Mouse (Mus musculus): Measurements from ENCODE around the gene Adsl. TPM values are rescaled to one million over a fixed set of nuclear protein-coding genes. Genes with fewer than 3 reads are reported as not detected.

Adsl gene
- polyA plus RNA-seq, 1 experiment from 2014 or later, result 164 TPM

GRCm38 (mm10) chr15:81013186-81013585, 64.9 kb downstream of the Adsl start:
- Histone ChIP-seq H3K4me1 (ENCODE audit: control insufficient read depth, insufficient read depth, low read length) (no peaks in the 10 kb centered on the region), H3K36me3 (ENCODE audit: control insufficient read depth, insufficient read depth, low read length) (peaks cover 59% of the 10 kb centered on the region), H3K9ac (replicated peaks; ENCODE audit: low read depth, low read length) (no peak overlapping the region), H3K4me2 (replicated peaks; ENCODE audit: low read depth, low read length) (no peak overlapping the region), H3K27ac (ENCODE audit: low read length) (no peak overlapping the region), H3K4me3 (ENCODE audit: low read depth, low read length) (no peak overlapping the region), H3K27me3 (ENCODE audit: control insufficient read depth, insufficient read depth, low read length) (no peaks in the 10 kb centered on the region), H3K9me3 (ENCODE audit: control insufficient read depth, low read depth, low read length) (no peaks in the 10 kb centered on the region)
- no peak for ATAC-seq (ENCODE audit: insufficient number of reproducible peaks, insufficient read depth, low FRiP score, low read depth)
- WGBS, result 85% methylated on average over 7 of the region's 7 CpGs

DNA sequence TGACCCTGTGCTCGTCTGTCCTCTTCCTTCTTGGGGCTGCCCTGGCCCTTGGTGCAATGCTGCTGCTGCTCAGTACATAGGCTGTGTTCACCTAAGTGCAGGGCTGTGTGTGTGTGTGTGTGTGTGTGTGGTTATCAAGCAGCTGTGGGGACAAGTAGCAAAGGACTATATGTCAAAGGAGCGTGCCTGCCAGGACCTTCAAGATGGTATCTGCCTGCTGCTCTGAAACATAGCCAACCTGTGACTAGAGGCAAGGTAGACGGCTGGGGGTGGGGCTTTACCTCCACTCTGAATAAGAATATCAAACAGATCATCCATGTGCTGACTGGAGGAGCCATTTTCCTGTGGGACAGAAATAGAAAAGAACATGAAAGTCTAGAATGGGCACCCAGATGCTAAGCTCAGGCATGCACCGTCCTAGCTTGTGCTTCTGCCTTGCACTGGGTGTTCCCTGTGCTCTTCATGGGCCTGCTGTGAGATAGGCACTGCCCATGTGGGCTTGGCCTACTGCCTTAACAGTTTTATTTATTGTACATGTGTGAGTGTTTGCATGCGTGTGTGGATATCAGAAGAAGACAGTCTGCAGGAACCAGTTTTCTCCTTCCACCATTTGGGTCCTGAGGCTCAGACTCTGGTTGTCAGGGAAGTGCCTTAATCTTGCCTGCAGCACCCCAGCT, 66.9 kb downstream of the Adsl start:
- no peak overlapping the region for H3K9ac ChIP-seq (replicated peaks; ENCODE audit: low read depth, low read length)
- no peak overlapping the region for H3K27ac ChIP-seq (ENCODE audit: low read length)
- no peaks in the 10 kb centered on the region for H3K4me1 ChIP-seq (ENCODE audit: control insufficient read depth, insufficient read depth, low read length)
- 81% methylated on average over 5 of the region's 5 CpGs for WGBS
- no peaks in the 10 kb centered on the region for H3K27me3 ChIP-seq (ENCODE audit: control insufficient read depth, insufficient read depth, low read length)
- H3K36me3 ChIP-seq (ENCODE audit: control insufficient read depth, insufficient read depth, low read length), result peaks cover 71% of the 10 kb centered on the region
- H3K4me2 ChIP-seq (replicated peaks; ENCODE audit: low read depth, low read length), result no peak overlapping the region
- H3K4me3 ChIP-seq (ENCODE audit: low read depth, low read length), result no peak overlapping the region
- no peak for ATAC-seq (ENCODE audit: insufficient number of reproducible peaks, insufficient read depth, low FRiP score, low read depth)
- no peaks in the 10 kb centered on the region for H3K9me3 ChIP-seq (ENCODE audit: control insufficient read depth, low read depth, low read length)

- ATAC-seq (ENCODE audit: insufficient number of reproducible peaks, insufficient read depth, low FRiP score, low read depth), result no peak
- Histone ChIP-seq H3K4me3 (ENCODE audit: low read depth, low read length) (no peak overlapping the region), H3K4me2 (replicated peaks; ENCODE audit: low read depth, low read length) (no peak overlapping the region), H3K9me3 (ENCODE audit: control insufficient read depth, low read depth, low read length) (no peaks in the 10 kb centered on the region), H3K36me3 (ENCODE audit: control insufficient read depth, insufficient read depth, low read length) (peaks cover 75% of the 10 kb centered on the region), H3K27ac (ENCODE audit: low read length) (no peak overlapping the region), H3K27me3 (ENCODE audit: control insufficient read depth, insufficient read depth, low read length) (no peaks in the 10 kb centered on the region), H3K9ac (replicated peaks; ENCODE audit: low read depth, low read length) (no peak overlapping the region), H3K4me1 (ENCODE audit: control insufficient read depth, insufficient read depth, low read length) (no peaks in the 10 kb centered on the region)
- WGBS, result 82% methylated on average over 10 of the region's 10 CpGs
Measured at GRCm38 (mm10) chr15:81016488-81016887, 68.2 kb downstream of the Adsl start.

GRCm38 (mm10) chr15:81017308-81017707, 69.0 kb downstream of the Adsl start:
- no peaks in the 10 kb centered on the region for H3K9me3 ChIP-seq (ENCODE audit: control insufficient read depth, low read depth, low read length)
- 79% methylated on average over 7 of the region's 7 CpGs for WGBS
- H3K4me2 ChIP-seq (replicated peaks; ENCODE audit: low read depth, low read length), result no peak overlapping the region
- no peaks in the 10 kb centered on the region for H3K27me3 ChIP-seq (ENCODE audit: control insufficient read depth, insufficient read depth, low read length)
- H3K27ac ChIP-seq (ENCODE audit: low read length), result no peak overlapping the region
- no peak overlapping the region for H3K9ac ChIP-seq (replicated peaks; ENCODE audit: low read depth, low read length)
- ATAC-seq (ENCODE audit: insufficient number of reproducible peaks, insufficient read depth, low FRiP score, low read depth), result no peak
- H3K36me3 ChIP-seq (ENCODE audit: control insufficient read depth, insufficient read depth, low read length), result peaks cover 68% of the 10 kb centered on the region
- H3K4me3 ChIP-seq (ENCODE audit: low read depth, low read length), result no peak overlapping the region
- H3K4me1 ChIP-seq (ENCODE audit: control insufficient read depth, insufficient read depth, low read length), result no peaks in the 10 kb centered on the region

Small RNA genes within 50 kb of the gene (microRNA-seq; reads per million reads assigned to microRNA genes)
- gene Mir5113, result 12.2 reads per million, percentile 22 among the genes with 10 or more reads in this experiment

Other genes with a start within 250 kb of the Adsl start
- gene Tnrc6b, start 237.2 kb upstream of the Adsl start, polyA plus RNA-seq (2014; fragmentation: Nextera tagmentation; extraction: Ambion mirVana), result 25.5 and 28.7 TPM in 2 replicates
- gene Sgsm3, start 29.3 kb downstream of the Adsl start, polyA plus RNA-seq (2014; fragmentation: Nextera tagmentation; extraction: Ambion mirVana), result 28.3 and 29.2 TPM in 2 replicates
- 36.1 and 39.3 TPM in 2 replicates for gene Mrtfa, start 242.3 kb downstream of the Adsl start, polyA plus RNA-seq (2014; fragmentation: Nextera tagmentation; extraction: Ambion mirVana)

Measured in stomach, embryonic 14.5 days (tissue).